Mouse (Mus musculus) erythroid progenitor cell, adult 5-6 weeks (primary cell): ENCODE measurements around the gene Mfap3. TPM values are rescaled to one million over a fixed set of nuclear protein-coding genes. Genes with fewer than 3 reads are reported as not detected.

Experiments used
- ATAC-seq: replicated peaks from 2 replicates; pipeline ENCODE4 v1.8.0; 2016; ENCODE audit warnings: moderate number of reproducible peaks, mild to moderate bottlenecking, moderate TSS enrichment, inconsistent platforms; ENCODE audit not compliant: poor library complexity, low FRiP score, severe bottlenecking
- total RNA-seq, 2 experiments: library from RNA; stranded (forward) in 1 of 2; stranded (reverse) in 1 of 2; fragments of 150-400 nt in 1 of 2; fragments of 186-747, 209-891 nt in 1 of 2; gene quantifications; 2 replicates each; pipeline versions ENCODE4 v1.2.3 to v1.2.4; 2015 to 2017; ENCODE audit warnings: low replicate concordance in 2 of 2

The Mfap3 gene
- total RNA-seq, 2 experiments from 2014 or later, result 5.2 to 22.6 TPM

DNA sequence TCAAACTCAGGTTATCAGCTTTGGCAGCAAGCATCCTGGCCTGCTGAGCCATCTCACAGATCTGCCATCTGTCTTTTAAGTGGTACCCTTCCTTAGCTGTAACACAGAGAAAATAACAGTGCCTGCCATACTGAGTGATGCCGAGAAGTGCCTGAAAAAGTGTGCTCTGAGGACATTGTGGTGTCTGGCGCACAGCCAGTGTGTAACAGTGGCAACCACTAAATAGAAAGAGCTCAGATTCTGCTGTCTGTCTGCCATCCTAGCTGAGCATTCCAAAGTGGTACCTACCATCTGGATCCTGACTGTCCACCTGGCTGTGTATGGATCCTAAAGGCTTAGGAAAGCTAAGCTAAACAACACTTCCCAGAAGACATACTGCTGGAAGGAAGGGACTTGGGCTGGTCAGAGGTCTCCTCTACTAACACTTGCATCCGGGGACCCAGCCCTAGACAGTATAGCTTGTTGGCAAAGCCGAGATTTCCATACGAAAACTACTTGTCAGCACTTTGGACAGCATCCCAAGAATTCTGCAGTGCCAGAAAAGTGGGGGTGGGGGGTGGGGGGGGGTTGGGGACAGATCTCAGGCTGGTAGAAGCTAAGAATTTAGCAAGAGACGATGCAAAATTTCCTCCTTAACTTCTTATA lies 58.5 kb downstream of the Mfap3 start:
- no peak for ATAC-seq

DNA sequence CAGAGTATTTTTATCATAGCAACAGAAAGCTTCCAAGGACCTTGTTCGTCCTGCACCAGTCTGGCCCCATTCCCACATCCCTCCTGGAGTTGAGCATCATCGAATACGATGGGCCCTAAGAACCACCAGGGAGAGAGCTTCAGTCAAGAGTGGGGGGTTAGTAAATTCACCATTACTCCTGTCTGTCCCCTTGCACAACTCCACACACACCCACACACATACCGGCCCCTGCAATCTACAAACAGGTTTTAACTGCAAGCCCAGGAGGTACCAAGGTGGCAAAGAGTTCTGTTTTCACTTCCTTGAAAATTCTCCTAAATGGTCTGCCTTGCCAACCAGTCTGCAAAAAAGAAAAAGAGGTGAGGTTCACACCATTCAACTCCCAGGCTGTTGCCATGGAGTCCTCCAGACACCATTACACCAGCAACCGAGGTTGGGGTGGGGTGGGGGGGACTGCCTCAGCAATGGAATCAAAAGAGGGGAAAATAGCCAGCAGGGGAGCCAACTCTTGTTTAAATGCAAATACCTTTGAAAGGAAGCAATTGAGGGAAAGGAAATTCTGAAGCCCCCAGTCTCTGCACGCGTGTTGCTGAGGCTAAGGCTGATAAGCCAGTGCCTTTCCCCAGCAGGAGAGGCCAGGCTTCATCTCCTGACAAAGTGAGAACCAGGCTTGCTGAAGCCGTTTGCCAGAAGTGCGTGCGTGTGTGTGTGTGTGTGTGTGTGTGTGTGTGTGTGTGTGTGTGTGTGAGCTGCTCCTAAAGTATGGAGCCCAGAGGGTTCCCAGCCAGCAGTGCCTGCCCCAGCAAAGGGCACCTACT lies 64.6 kb downstream of the Mfap3 start:
- no peak for ATAC-seq

Other genes with a start within 250 kb of the Mfap3 start
- 16.3 and 23.1 TPM in 2 replicates for gene Fam114a2, start within 50 bp of the Mfap3 start, total RNA-seq (2015; ENCODE audit: low replicate concordance)
- gene Fam114a2, start within 50 bp of the Mfap3 start, total RNA-seq (2017; ENCODE audit: low replicate concordance), result 12.0 and 34.5 TPM in 2 replicates
- 50.5 and 56.6 TPM in 2 replicates for gene Galnt10, start 126.8 kb downstream of the Mfap3 start, total RNA-seq (2015; ENCODE audit: low replicate concordance)
- gene Galnt10, start 126.8 kb downstream of the Mfap3 start, total RNA-seq (2017; ENCODE audit: low replicate concordance), result 81.6 and 90.9 TPM in 2 replicates